Mouse (Mus musculus): ENCODE data around the gene Svip. TPM values are rescaled to one million over a fixed set of nuclear protein-coding genes. Genes with fewer than 3 reads are reported as not detected.

The Svip gene
- polyA plus RNA-seq, 1 experiment from 2014 or later: 10.3 TPM

GRCm38 (mm10) chr7:51969379-51969778 lies 36.4 kb downstream of the Svip start:
- ATAC-seq: no peak

GRCm38 (mm10) chr7:51967581-51967980 lies 38.2 kb downstream of the Svip start:
- TF ChIP-seq EP300 (IDR thresholded peaks at IDR 0.05; ENCODE audit: low read depth): no peak
- TF ChIP-seq CTCF (IDR thresholded peaks at IDR 0.05; ENCODE audit: low read depth): no peak
- H3K4me2 ChIP-seq (ENCODE audit: low read depth, low read length): no peak overlapping the region
- no peak overlapping the region for H3K4me3 ChIP-seq (ENCODE audit: low read depth, low read length)
- no peak for DNase-seq
- WGBS (ENCODE audit: insufficient replicate concordance): 63% methylated on average over 4 of the region's 4 CpGs
- H3K36me3 ChIP-seq (replicated peaks; ENCODE audit: insufficient read depth, low read length): no peaks in the 10 kb centered on the region
- no peaks in the 10 kb centered on the region for H3K9me3 ChIP-seq (ENCODE audit: low read length)
- H3K4me1 ChIP-seq (ENCODE audit: insufficient read depth): no peaks in the 10 kb centered on the region
- no peak overlapping the region for H3K9ac ChIP-seq (replicated peaks)
- no peaks in the 10 kb centered on the region for H3K27me3 ChIP-seq (ENCODE audit: insufficient read depth, low read length)
- ATAC-seq: no peak
- no peak overlapping the region for H3K27ac ChIP-seq (ENCODE audit: low read depth)

More at GRCm38 (mm10) chr7:51969379-51969778, 36.4 kb downstream of the Svip start:
- Histone ChIP-seq H3K4me1 (ENCODE audit: insufficient read depth) (no peaks in the 10 kb centered on the region), H3K4me3 (ENCODE audit: low read depth, low read length) (no peak overlapping the region), H3K27me3 (ENCODE audit: insufficient read depth, low read length) (no peaks in the 10 kb centered on the region), H3K27ac (ENCODE audit: low read depth) (no peak overlapping the region), H3K36me3 (replicated peaks; ENCODE audit: insufficient read depth, low read length) (no peaks in the 10 kb centered on the region), H3K9me3 (ENCODE audit: low read length) (no peaks in the 10 kb centered on the region), H3K4me2 (ENCODE audit: low read depth, low read length) (no peak overlapping the region), H3K9ac (replicated peaks) (no peak overlapping the region)
- TF ChIP-seq CTCF (IDR thresholded peaks at IDR 0.05; ENCODE audit: low read depth): no peak
- no peak for TF ChIP-seq EP300 (IDR thresholded peaks at IDR 0.05; ENCODE audit: low read depth)
- no peak for DNase-seq

- DNase-seq: no peak
- Histone ChIP-seq H3K36me3 (replicated peaks; ENCODE audit: insufficient read depth, low read length) (no peaks in the 10 kb centered on the region), H3K9ac (replicated peaks) (no peak overlapping the region), H3K4me1 (ENCODE audit: insufficient read depth) (no peaks in the 10 kb centered on the region), H3K9me3 (ENCODE audit: low read length) (no peaks in the 10 kb centered on the region), H3K27me3 (ENCODE audit: insufficient read depth, low read length) (no peaks in the 10 kb centered on the region), H3K27ac (ENCODE audit: low read depth) (no peak overlapping the region), H3K4me2 (ENCODE audit: low read depth, low read length) (no peak overlapping the region), H3K4me3 (ENCODE audit: low read depth, low read length) (no peak overlapping the region)
- no peak for ATAC-seq
- 81% methylated on average over 7 of the region's 7 CpGs for WGBS (ENCODE audit: insufficient replicate concordance)
- no peak for TF ChIP-seq EP300 (IDR thresholded peaks at IDR 0.05; ENCODE audit: low read depth)
- no peak for TF ChIP-seq CTCF (IDR thresholded peaks at IDR 0.05; ENCODE audit: low read depth)
Measured at GRCm38 (mm10) chr7:51964681-51965080, 41.1 kb downstream of the Svip start.

- Histone ChIP-seq H3K4me2 (ENCODE audit: low read depth, low read length) (no peak overlapping the region), H3K4me3 (ENCODE audit: low read depth, low read length) (no peak overlapping the region), H3K9ac (replicated peaks) (no peak overlapping the region), H3K27ac (ENCODE audit: low read depth) (no peak overlapping the region), H3K4me1 (ENCODE audit: insufficient read depth) (no peaks in the 10 kb centered on the region), H3K36me3 (replicated peaks; ENCODE audit: insufficient read depth, low read length) (no peaks in the 10 kb centered on the region), H3K27me3 (ENCODE audit: insufficient read depth, low read length) (no peaks in the 10 kb centered on the region), H3K9me3 (ENCODE audit: low read length) (no peaks in the 10 kb centered on the region)
- no peak for TF ChIP-seq CTCF (IDR thresholded peaks at IDR 0.05; ENCODE audit: low read depth)
- TF ChIP-seq EP300 (IDR thresholded peaks at IDR 0.05; ENCODE audit: low read depth): no peak
- 79% methylated on average over 10 of the region's 10 CpGs for WGBS (ENCODE audit: insufficient replicate concordance)
- no peak for ATAC-seq
- no peak for DNase-seq
Measured at GRCm38 (mm10) chr7:51962219-51962952, 43.4 kb downstream of the Svip start.

DNA sequence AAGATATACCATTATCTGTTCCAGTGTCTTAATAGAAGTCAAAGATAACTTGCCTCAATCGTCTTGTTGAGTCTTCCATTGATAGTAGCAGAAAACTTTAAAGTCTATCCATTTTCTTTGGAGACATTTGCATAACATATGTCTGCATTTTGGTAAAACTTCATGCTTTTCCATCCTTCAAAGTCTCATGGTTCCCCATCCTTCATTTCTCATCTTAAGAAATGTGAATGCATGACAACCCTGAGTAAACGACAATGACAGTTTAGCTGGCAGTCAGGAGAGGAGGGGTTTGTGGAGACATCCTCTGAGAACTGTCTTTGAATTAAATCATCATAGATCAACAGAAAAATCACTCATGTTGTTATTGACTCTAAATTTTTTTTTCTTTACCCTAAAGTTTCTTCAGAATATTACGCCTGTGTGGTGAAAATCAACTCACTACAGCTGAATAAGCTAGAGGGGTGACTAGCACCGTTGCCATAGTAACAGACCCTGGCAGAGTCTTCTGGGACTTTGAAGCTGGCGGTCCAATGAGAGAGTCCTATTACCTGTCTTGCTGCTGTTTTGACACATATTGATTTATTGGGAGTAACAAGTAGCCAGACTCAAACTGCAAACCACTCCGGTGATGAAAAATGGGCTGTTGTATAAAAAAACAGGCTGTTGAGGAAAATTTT lies 45.0 kb downstream of the Svip start:
- Histone ChIP-seq H3K36me3 (replicated peaks; ENCODE audit: insufficient read depth, low read length) (no peaks in the 10 kb centered on the region), H3K4me3 (ENCODE audit: low read depth, low read length) (no peak overlapping the region), H3K27ac (ENCODE audit: low read depth) (no peak overlapping the region), H3K27me3 (ENCODE audit: insufficient read depth, low read length) (no peaks in the 10 kb centered on the region), H3K4me1 (ENCODE audit: insufficient read depth) (no peaks in the 10 kb centered on the region), H3K9ac (replicated peaks) (no peak overlapping the region), H3K9me3 (ENCODE audit: low read length) (no peaks in the 10 kb centered on the region), H3K4me2 (ENCODE audit: low read depth, low read length) (no peak overlapping the region)
- WGBS (ENCODE audit: insufficient replicate concordance): 66% methylated on average over 6 of the region's 6 CpGs
- no peak for DNase-seq
- ATAC-seq: no peak
- TF ChIP-seq CTCF (IDR thresholded peaks at IDR 0.05; ENCODE audit: low read depth) (no peak), EP300 (IDR thresholded peaks at IDR 0.05; ENCODE audit: low read depth) (no peak)

- Histone ChIP-seq H3K4me1 (ENCODE audit: insufficient read depth) (no peaks in the 10 kb centered on the region), H3K27ac (ENCODE audit: low read depth) (no peak overlapping the region), H3K27me3 (ENCODE audit: insufficient read depth, low read length) (no peaks in the 10 kb centered on the region), H3K4me3 (ENCODE audit: low read depth, low read length) (no peak overlapping the region), H3K9ac (replicated peaks) (no peak overlapping the region), H3K9me3 (ENCODE audit: low read length) (no peaks in the 10 kb centered on the region), H3K36me3 (replicated peaks; ENCODE audit: insufficient read depth, low read length) (no peaks in the 10 kb centered on the region), H3K4me2 (ENCODE audit: low read depth, low read length) (no peak overlapping the region)
- no peak for ATAC-seq
- TF ChIP-seq CTCF (IDR thresholded peaks at IDR 0.05; ENCODE audit: low read depth): no peak
- TF ChIP-seq EP300 (IDR thresholded peaks at IDR 0.05; ENCODE audit: low read depth): no peak
- no peak for DNase-seq
Measured at GRCm38 (mm10) chr7:51957766-51958165, 48.1 kb downstream of the Svip start.

Data from liver, postnatal 0 days (tissue).